Mouse (Mus musculus): ENCODE results near the gene Cep78. TPM values are rescaled to one million over a fixed set of nuclear protein-coding genes. Genes with fewer than 3 reads are reported as not detected.

Gene Cep78
- total RNA-seq (2022), result 1 to 10 TPM; 1.7 to 3.4 (median 3.1) TPM

- DNase-seq (ENCODE audit: low spot score in 2 of 2), result peak; percentile 83 to 88
Observed at GRCm38 (mm10) chr19:15984449-15985171, at the start of gene Cep78. Gene Cep78 (minus strand): TSS chr19:15984989.

GRCm38 (mm10) chr19:16031276-16031675 is 46.5 kb upstream of the Cep78 start:
- DNase-seq (ENCODE audit: low spot score in 2 of 2), result no peak

GRCm38 (mm10) chr19:16029253-16029771 is 44.5 kb upstream of the Cep78 start:
- DNase-seq (ENCODE audit: low spot score in 2 of 2), result peak in 1 of 2 experiments; percentile 24

GRCm38 (mm10) chr19:16028746-16029252 is 44.0 kb upstream of the Cep78 start:
- DNase-seq (ENCODE audit: low spot score in 2 of 2), result no peak

GRCm38 (mm10) chr19:16027876-16028670 is 43.3 kb upstream of the Cep78 start:
- DNase-seq (ENCODE audit: low spot score in 2 of 2), result no peak

GRCm38 (mm10) chr19:16026276-16026675 is 41.5 kb upstream of the Cep78 start:
- DNase-seq (ENCODE audit: low spot score in 2 of 2), result no peak

GRCm38 (mm10) chr19:16022178-16022577 is 37.4 kb upstream of the Cep78 start:
- DNase-seq (ENCODE audit: low spot score in 2 of 2), result no peak

- no peak for DNase-seq (ENCODE audit: low spot score in 2 of 2)
Observed at GRCm38 (mm10) chr19:16016171-16016570, 31.4 kb upstream of the Cep78 start.

GRCm38 (mm10) chr19:16015191-16015968 is 30.6 kb upstream of the Cep78 start:
- no peak for DNase-seq (ENCODE audit: low spot score in 2 of 2)

GRCm38 (mm10) chr19:16009746-16010337 is 25.1 kb upstream of the Cep78 start:
- DNase-seq (ENCODE audit: low spot score in 2 of 2), result no peak

- DNase-seq (ENCODE audit: low spot score in 2 of 2), result no peak
Observed at GRCm38 (mm10) chr19:16009111-16009510, 24.3 kb upstream of the Cep78 start.

- no peak for DNase-seq (ENCODE audit: low spot score in 2 of 2)
Observed at GRCm38 (mm10) chr19:16007131-16007530, 22.3 kb upstream of the Cep78 start.

GRCm38 (mm10) chr19:15998157-15998556 is 13.4 kb upstream of the Cep78 start:
- DNase-seq (ENCODE audit: low spot score in 2 of 2), result peak in 1 of 2 experiments; percentile 17

GRCm38 (mm10) chr19:15996901-15997564 is 12.2 kb upstream of the Cep78 start:
- no peak for DNase-seq (ENCODE audit: low spot score in 2 of 2)

GRCm38 (mm10) chr19:15990102-15990501 is 5.3 kb upstream of the Cep78 start:
- no peak for DNase-seq (ENCODE audit: low spot score in 2 of 2)

GRCm38 (mm10) chr19:15985172-15985713 is 454 bp upstream of the Cep78 start:
- DNase-seq (ENCODE audit: low spot score in 2 of 2), result no peak

GRCm38 (mm10) chr19:15983739-15984344 is 947 bp downstream of the Cep78 start:
- DNase-seq (ENCODE audit: low spot score in 2 of 2), result no peak

GRCm38 (mm10) chr19:15982926-15983738 is 1.7 kb downstream of the Cep78 start:
- no peak for DNase-seq (ENCODE audit: low spot score in 2 of 2)

GRCm38 (mm10) chr19:15981861-15982260 is 2.9 kb downstream of the Cep78 start:
- no peak for DNase-seq (ENCODE audit: low spot score in 2 of 2)

All from gastrocnemius, adult 8-10 months (tissue).